Mouse (Mus musculus) myocyte (in vitro differentiated cells): ENCODE measurements around the gene Usp36. TPM values are rescaled to one million over a fixed set of nuclear protein-coding genes. Genes with fewer than 3 reads are reported as not detected.

Experiments used
- H3K27me3 ChIP-seq: one replicate; pipeline ENCODE4 v1.6.1; 2011; ENCODE audit not compliant: control insufficient read depth, insufficient read depth, insufficient read length
- H3K36me3 ChIP-seq: one replicate; pipeline ENCODE4 v1.6.1; 2011; ENCODE audit not compliant: control insufficient read depth, insufficient read depth
- H3K4me2 ChIP-seq: one replicate; pipeline ENCODE4 v1.6.1; 2011; ENCODE audit warnings: low read depth, control low read depth
- H3K4me3 ChIP-seq: one replicate; pipeline ENCODE4 v1.5.1; 2011; ENCODE audit warnings: mild to moderate bottlenecking, control low read depth, moderate library complexity
- H3K79me2 ChIP-seq: one replicate; pipeline ENCODE4 v1.6.1; 2011; ENCODE audit not compliant: control insufficient read depth, insufficient read depth
- H3ac ChIP-seq: one replicate; pipeline ENCODE4 v1.6.1; 2011; ENCODE audit not compliant: control insufficient read depth, insufficient read length
- CEBPB ChIP-seq: IDR thresholded peaks from 2 replicates; pipeline ENCODE4 v1.6.1; 2011; ENCODE audit warnings: mild to moderate bottlenecking, moderate library complexity; ENCODE audit not compliant: poor library complexity, insufficient read depth, severe bottlenecking
- E2F4 ChIP-seq: IDR thresholded peaks from one replicate; pipeline ENCODE4 v1.6.1; 2011; ENCODE audit warnings: mild to moderate bottlenecking, control low read depth, moderate library complexity; ENCODE audit not compliant: insufficient read depth
- MAX ChIP-seq: IDR thresholded peaks from one replicate; pipeline ENCODE4 v1.6.1; 2011; ENCODE audit warnings: low read depth, mild to moderate bottlenecking, control low read depth
- MYOD1 ChIP-seq, 3 experiments: IDR thresholded peaks; one replicate each; pipeline ENCODE4 v1.6.1; 2011; ENCODE audit warnings: control low read depth in 2 of 3, low read depth in 2 of 3, mild to moderate bottlenecking in 2 of 3, moderate library complexity in 1 of 3; ENCODE audit not compliant: insufficient read length in 2 of 3, control insufficient read depth in 1 of 3
- MYOG ChIP-seq, 3 experiments: IDR thresholded peaks; one replicate each; pipeline ENCODE4 v1.6.1; 2011; ENCODE audit warnings: control low read depth in 2 of 3, low read depth in 2 of 3, mild to moderate bottlenecking in 2 of 3; ENCODE audit not compliant: insufficient read length in 2 of 3, control insufficient read depth in 1 of 3, insufficient read depth in 1 of 3
- POLR2A ChIP-seq: IDR thresholded peaks from one replicate; pipeline ENCODE4 v1.6.1; 2011; ENCODE audit warnings: low read depth, mild to moderate bottlenecking, control low read depth, moderate library complexity; ENCODE audit not compliant: insufficient read length
- POLR2AphosphoS2 ChIP-seq: IDR thresholded peaks from one replicate; pipeline ENCODE4 v1.6.1; 2011; ENCODE audit warnings: low read depth, control low read depth; ENCODE audit not compliant: insufficient read length
- REST ChIP-seq: IDR thresholded peaks from one replicate; pipeline ENCODE4 v1.6.1; 2011; ENCODE audit warnings: mild to moderate bottlenecking, control low read depth, moderate library complexity; ENCODE audit not compliant: insufficient read depth, insufficient read length
- SRF ChIP-seq: IDR thresholded peaks from one replicate; pipeline ENCODE4 v1.6.1; 2011; ENCODE audit warnings: low read depth; ENCODE audit not compliant: control insufficient read depth, insufficient read length
- TCF12 ChIP-seq: IDR thresholded peaks from one replicate; pipeline ENCODE4 v1.6.1; 2011; ENCODE audit warnings: mild to moderate bottlenecking, control low read depth; ENCODE audit not compliant: poor library complexity, insufficient read depth, severe bottlenecking
- TCF3 ChIP-seq: IDR thresholded peaks from one replicate; pipeline ENCODE4 v1.6.1; 2011; ENCODE audit warnings: low read depth, control low read depth; ENCODE audit not compliant: insufficient read length
- USF1 ChIP-seq: IDR thresholded peaks from one replicate; pipeline ENCODE4 v1.6.1; 2011; ENCODE audit warnings: low read depth, mild to moderate bottlenecking, control low read depth, moderate library complexity
- polyA plus RNA-seq: library from polyadenylated mRNA; unstranded; fragments of >200 nt; fragmentation: generic; extraction: Trizol; gene quantifications from one replicate; pipeline ENCODE4 v1.2.1, GENCODE M21; 2012; ENCODE audit warnings: missing spikeins

The Usp36 gene
- polyA plus RNA-seq, 1 experiment: 19.5 TPM

DNA sequence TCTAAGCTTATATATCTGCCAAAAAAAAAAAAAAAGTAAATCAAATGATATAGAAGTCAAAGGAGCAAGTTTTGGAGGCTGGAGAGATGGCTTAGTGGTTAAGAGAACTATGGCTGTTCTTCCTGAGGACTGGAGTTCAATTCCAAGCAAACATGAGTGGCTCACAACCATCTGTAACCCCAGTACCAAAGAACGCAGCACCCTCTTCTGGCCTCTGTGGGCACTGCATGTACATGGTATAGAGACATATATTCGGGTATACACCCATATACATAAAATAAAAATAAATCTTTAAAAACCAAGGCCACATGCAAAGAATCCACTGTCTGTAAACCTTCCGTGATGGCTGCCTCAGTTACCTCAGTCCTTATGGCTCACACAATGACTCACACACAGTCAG, 20.2 kb downstream of the Usp36 start:
- TF ChIP-seq POLR2A (no peak), SRF (no peak), REST (no peak), TCF3 (no peak), E2F4 (no peak), CEBPB (no peak)
- Histone ChIP-seq H3K4me3 (no peak overlapping the region), H3K36me3 (peaks cover 37% of the 10 kb centered on the region), H3ac (no peak overlapping the region), H3K27me3 (no peaks in the 10 kb centered on the region), H3K4me2 (no peak overlapping the region), H3K79me2 (no peaks in the 10 kb centered on the region)

DNA sequence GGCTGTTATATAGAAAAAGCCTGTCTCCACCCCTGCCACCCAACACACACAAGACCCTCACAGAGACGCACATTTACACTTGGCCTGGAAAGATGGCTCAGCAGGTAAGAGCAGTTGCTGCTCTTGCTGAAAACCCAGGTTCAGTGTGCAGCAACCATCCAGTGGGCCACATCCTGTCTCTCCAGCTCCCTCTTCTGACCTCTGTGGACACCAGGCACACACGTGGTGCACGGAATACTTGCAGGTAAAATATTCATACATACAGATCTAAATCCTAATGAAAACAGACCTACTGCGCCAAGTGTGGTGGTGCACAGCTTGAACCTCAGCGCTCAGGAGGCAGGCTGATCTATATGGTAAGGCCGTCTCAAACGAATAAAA, 23.4 kb downstream of the Usp36 start:
- no peaks in the 10 kb centered on the region for H3K79me2 ChIP-seq
- TF ChIP-seq TCF3 (no peak), MAX (no peak), MYOG (IDR thresholded peaks at IDR 0.05; ENCODE audit: control insufficient read depth in 1 of 3, insufficient read depth in 1 of 3, insufficient read length in 2 of 3, low read depth in 2 of 3) (no peak), REST (no peak), POLR2A (no peak), SRF (no peak), MYOD1 (IDR thresholded peaks at IDR 0.05; ENCODE audit: control insufficient read depth in 1 of 3, insufficient read length in 2 of 3, low read depth in 2 of 3) (no peak), CEBPB (no peak), POLR2AphosphoS2 (no peak), USF1 (no peak), TCF12 (no peak), E2F4 (no peak)
- H3ac ChIP-seq: no peak overlapping the region
- H3K4me3 ChIP-seq: no peak overlapping the region
- no peak overlapping the region for H3K4me2 ChIP-seq
- H3K27me3 ChIP-seq: no peaks in the 10 kb centered on the region
- peaks cover 43% of the 10 kb centered on the region for H3K36me3 ChIP-seq

DNA sequence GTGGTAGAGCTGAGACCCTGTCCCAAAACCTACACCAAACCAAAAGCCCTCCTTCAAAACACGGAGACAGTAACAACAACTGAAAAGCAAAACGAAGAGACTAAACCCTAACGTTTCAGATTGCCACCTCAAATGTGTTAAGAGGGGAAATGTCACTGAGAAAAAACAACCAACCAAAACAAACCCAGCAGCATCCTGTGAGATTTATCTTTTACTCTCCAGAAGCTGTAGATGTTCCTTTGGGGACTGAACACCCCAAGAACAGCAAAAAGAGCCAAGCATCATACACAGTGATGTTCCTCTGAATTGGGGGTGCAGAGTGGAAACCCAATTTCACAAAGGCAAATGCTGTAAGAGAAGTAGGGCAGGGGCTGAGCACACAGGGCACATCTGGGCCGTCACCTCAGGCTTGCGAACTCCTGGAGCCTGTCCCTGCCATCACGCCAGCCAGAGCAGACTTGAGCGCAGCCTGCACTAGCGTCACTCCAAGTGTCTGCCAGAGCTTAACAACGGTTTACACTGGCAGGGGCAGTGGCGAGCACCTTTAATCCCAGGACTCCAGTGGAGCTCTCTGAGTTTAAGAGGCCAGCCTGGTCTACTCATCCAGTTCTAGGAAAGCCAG, 23.9 kb downstream of the Usp36 start:
- Histone ChIP-seq H3K79me2 (no peaks in the 10 kb centered on the region), H3K4me3 (no peak overlapping the region), H3ac (no peak overlapping the region), H3K27me3 (no peaks in the 10 kb centered on the region), H3K4me2 (no peak overlapping the region), H3K36me3 (peaks cover 48% of the 10 kb centered on the region)
- no peak for TF ChIP-seq E2F4
- no peak for TF ChIP-seq SRF
- no peak for TF ChIP-seq POLR2A
- TF ChIP-seq TCF3: no peak
- TF ChIP-seq TCF12: no peak
- no peak for TF ChIP-seq MYOD1 (IDR thresholded peaks at IDR 0.05; ENCODE audit: control insufficient read depth in 1 of 3, insufficient read length in 2 of 3, low read depth in 2 of 3)
- no peak for TF ChIP-seq POLR2AphosphoS2
- TF ChIP-seq REST: no peak
- TF ChIP-seq CEBPB: no peak
- no peak for TF ChIP-seq MAX
- no peak for TF ChIP-seq MYOG (IDR thresholded peaks at IDR 0.05; ENCODE audit: control insufficient read depth in 1 of 3, insufficient read depth in 1 of 3, insufficient read length in 2 of 3, low read depth in 2 of 3)
- TF ChIP-seq USF1: no peak

DNA sequence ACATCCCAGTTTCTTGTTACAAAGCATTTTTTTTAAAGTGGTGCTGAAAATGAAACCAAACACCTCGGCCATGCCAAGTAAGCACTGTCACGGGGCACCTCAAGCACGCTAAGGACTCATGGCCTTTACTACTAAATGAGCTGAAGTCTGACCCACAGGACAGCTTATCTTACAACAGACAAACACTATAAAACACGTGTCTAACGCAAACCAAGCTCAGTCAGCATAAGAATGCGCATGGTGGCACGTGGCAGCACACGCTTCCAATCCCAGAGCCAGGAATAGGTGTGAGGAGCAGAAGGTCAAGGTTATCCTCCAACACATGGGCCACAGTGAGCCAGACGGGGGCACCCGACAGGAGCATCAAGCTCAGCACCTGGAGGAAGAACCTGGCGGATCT, 24.4 kb downstream of the Usp36 start:
- no peak for TF ChIP-seq MYOD1 (IDR thresholded peaks at IDR 0.05; ENCODE audit: control insufficient read depth in 1 of 3, insufficient read length in 2 of 3, low read depth in 2 of 3)
- Histone ChIP-seq H3ac (no peak overlapping the region), H3K79me2 (no peaks in the 10 kb centered on the region), H3K36me3 (peaks cover 50% of the 10 kb centered on the region), H3K4me2 (no peak overlapping the region), H3K4me3 (no peak overlapping the region), H3K27me3 (no peaks in the 10 kb centered on the region)

DNA sequence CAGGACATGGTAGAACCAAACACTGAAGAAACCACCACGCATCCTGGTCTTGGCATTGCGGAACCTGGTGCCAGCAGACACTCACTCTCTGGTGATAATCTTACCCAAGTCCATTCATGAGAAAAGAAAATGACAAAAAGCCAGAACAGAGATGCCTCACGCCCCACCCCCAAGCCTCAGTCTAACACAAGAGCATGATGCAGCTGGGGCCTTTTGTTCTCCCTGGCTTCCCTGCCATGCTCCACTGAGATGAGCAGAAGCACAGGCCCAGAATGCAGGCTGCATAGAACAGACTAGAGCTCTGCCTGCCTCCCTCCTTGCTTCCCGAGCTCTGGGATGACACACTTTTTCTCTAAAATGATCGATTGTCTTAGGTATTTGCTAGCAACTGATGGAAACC, 26.9 kb downstream of the Usp36 start:
- H3K79me2 ChIP-seq: no peaks in the 10 kb centered on the region

More for the DNA sequence above, 26.9 kb downstream of the Usp36 start:
- peaks cover 59% of the 10 kb centered on the region for H3K36me3 ChIP-seq
- H3ac ChIP-seq: no peak overlapping the region
- H3K4me2 ChIP-seq: no peak overlapping the region
- no peak overlapping the region for H3K4me3 ChIP-seq
- no peak for TF ChIP-seq TCF3
- no peak for TF ChIP-seq MYOG (IDR thresholded peaks at IDR 0.05; ENCODE audit: control insufficient read depth in 1 of 3, insufficient read depth in 1 of 3, insufficient read length in 2 of 3, low read depth in 2 of 3)
- H3K27me3 ChIP-seq: no peaks in the 10 kb centered on the region
